Mouse (Mus musculus) olfactory bulb, adult 2 months (tissue): ENCODE measurements around the gene Nkrf.

ENCODE experiments used
- CTCF ChIP-seq: fragments of 200-500 bp; IDR thresholded peaks from 2 replicates; pipeline ENCODE4 v1.5.1; 2012; ENCODE audit warnings: low read depth, mild to moderate bottlenecking, low read length, moderate library complexity; ENCODE audit not compliant: insufficient read depth
- POLR2A ChIP-seq: fragments of 200-500 bp; IDR thresholded peaks from 2 replicates; pipeline ENCODE4 v1.6.1; 2012; ENCODE audit warnings: mild to moderate bottlenecking, low read depth, low read length, moderate library complexity; ENCODE audit not compliant: insufficient read depth

- TF ChIP-seq CTCF = no peak
- TF ChIP-seq POLR2A = peak; percentile 83
Observed at GRCm38 (mm10) chrX:36874178-36874696, 28.5 kb downstream of the Nkrf start.
